Mouse (Mus musculus): ENCODE measurements around the gene Fars2. TPM values are rescaled to one million over a fixed set of nuclear protein-coding genes. Genes with fewer than 3 reads are reported as not detected.
A peak's percentile ranks its signal among the peaks of the same experiment; 100 is the strongest.

Gene Fars2
- total and polyA plus RNA-seq, 3 experiments: 32.0 to 57.6 (median 54.6) TPM

DNA sequence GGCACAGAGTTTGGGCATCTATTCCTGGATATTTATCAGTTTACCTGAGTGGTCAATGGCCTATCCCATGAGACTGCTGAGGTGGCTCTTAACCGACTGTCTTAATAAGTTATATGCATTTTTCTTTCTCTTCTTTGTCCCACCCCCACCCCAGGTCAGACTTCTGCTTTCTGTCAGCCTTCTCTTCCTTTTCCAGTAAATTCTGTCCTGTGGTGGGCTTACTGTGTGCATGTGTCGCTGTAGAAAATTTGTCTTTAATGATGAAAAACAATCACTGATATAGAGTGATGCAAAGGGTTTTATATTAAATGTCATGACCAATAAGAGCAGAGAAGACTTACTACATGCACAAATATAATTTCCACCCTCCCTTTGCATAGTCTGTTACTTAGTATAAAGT lies 85.3 kb downstream of the Fars2 start:
- peak; percentile 11 for DNase-seq (ENCODE audit: low spot score)
- Histone ChIP-seq H3K27me3 (ENCODE audit: insufficient read depth, low read length) (no peaks in the 10 kb centered on the region), H3K4me1 (ENCODE audit: insufficient read depth, low read depth, low read length) (peaks cover 44% of the 10 kb centered on the region), H3K9me3 (replicated peaks) (no peaks in the 10 kb centered on the region), H3K36me3 (replicated peaks) (peaks cover 18% of the 10 kb centered on the region), H3K4me3 (ENCODE audit: low read depth, low read length) (no peak overlapping the region)
- no peak for ATAC-seq (ENCODE audit: extremely low read depth, insufficient number of reproducible peaks, low FRiP score, poor library complexity, severe bottlenecking)
- no peak for TF ChIP-seq TAL1 (conservative IDR thresholded peaks at IDR 0.05; ENCODE audit: low read depth, low read length)
- no peak for TF ChIP-seq GATA2 (IDR thresholded peaks at IDR 0.05; ENCODE audit: borderline replicate concordance, low read depth, low read length)
- TF ChIP-seq CTCF (IDR thresholded peaks at IDR 0.05; ENCODE audit: low read depth, low read length): no peak
- no peak for TF ChIP-seq POLR2AphosphoS5 (IDR thresholded peaks at IDR 0.05; ENCODE audit: insufficient replicate concordance, low read depth, low read length)
- TF ChIP-seq GATA1 (IDR thresholded peaks at IDR 0.05; ENCODE audit: borderline replicate concordance, low read length): no peak

DNA sequence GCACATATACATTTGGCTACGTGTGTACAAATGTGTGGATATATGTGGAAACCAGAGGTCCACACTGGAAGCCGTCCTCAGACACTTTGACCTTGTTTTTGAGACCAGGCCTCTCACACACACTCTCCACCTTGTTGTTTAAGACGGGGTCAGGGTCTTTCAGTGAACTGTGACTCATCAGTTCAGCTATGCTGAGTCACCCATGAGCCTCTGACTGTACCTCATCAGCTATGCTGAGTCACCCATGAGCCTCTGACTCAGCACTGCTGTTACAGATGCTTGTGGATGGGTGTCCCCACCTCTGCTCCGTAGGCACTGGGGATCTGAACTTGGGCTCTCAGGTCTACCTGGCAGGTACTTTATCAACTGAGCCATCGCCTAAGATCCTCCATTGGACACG lies 85.8 kb downstream of the Fars2 start:
- peak; percentile 87 for ATAC-seq (ENCODE audit: extremely low read depth, insufficient number of reproducible peaks, low FRiP score, poor library complexity, severe bottlenecking)
- Histone ChIP-seq H3K4me3 (ENCODE audit: low read depth, low read length) (peak overlapping the region; percentile 44; the same call in 1 of the 2 replicates), H3K4me1 (ENCODE audit: insufficient read depth, low read depth, low read length) (peaks cover 43% of the 10 kb centered on the region), H3K9me3 (replicated peaks) (no peaks in the 10 kb centered on the region), H3K27me3 (ENCODE audit: insufficient read depth, low read length) (no peaks in the 10 kb centered on the region), H3K36me3 (replicated peaks) (peaks cover 21% of the 10 kb centered on the region)
- no peak for TF ChIP-seq CTCF (IDR thresholded peaks at IDR 0.05; ENCODE audit: low read depth, low read length)
- no peak for TF ChIP-seq TAL1 (conservative IDR thresholded peaks at IDR 0.05; ENCODE audit: low read depth, low read length)
- no peak for TF ChIP-seq GATA2 (IDR thresholded peaks at IDR 0.05; ENCODE audit: borderline replicate concordance, low read depth, low read length)
- no peak for TF ChIP-seq GATA1 (IDR thresholded peaks at IDR 0.05; ENCODE audit: borderline replicate concordance, low read length)
- TF ChIP-seq POLR2AphosphoS5 (IDR thresholded peaks at IDR 0.05; ENCODE audit: insufficient replicate concordance, low read depth, low read length): no peak
- DNase-seq (ENCODE audit: low spot score): peak; percentile 43

DNA sequence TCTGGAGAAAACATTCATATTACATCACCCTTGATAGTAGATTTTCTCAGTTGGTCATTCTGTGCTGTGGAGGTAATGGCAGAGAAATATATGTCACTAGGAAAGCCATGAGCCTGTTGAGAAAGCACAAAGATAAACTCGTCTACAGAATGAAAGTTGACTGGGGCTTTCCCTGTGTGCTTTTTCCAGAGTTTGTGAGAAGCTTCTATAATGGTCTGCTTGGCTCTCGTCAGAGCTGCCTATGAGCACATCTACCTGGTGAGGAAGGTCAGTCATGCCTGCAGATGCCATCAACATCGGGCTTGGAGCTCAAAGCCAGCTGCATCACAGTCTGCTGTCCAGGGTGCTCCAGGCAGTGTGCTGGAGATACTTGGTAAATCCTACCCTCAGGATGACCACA lies 87.1 kb downstream of the Fars2 start:
- Histone ChIP-seq H3K9me3 (replicated peaks) (no peaks in the 10 kb centered on the region), H3K4me3 (ENCODE audit: low read depth, low read length) (no peak overlapping the region), H3K4me1 (ENCODE audit: insufficient read depth, low read depth, low read length) (peaks cover 43% of the 10 kb centered on the region), H3K27me3 (ENCODE audit: insufficient read depth, low read length) (no peaks in the 10 kb centered on the region), H3K36me3 (replicated peaks) (peaks cover 29% of the 10 kb centered on the region)
- DNase-seq (ENCODE audit: low spot score) (no peak), ATAC-seq (ENCODE audit: extremely low read depth, insufficient number of reproducible peaks, low FRiP score, poor library complexity, severe bottlenecking) (no peak)
- TF ChIP-seq TAL1 (conservative IDR thresholded peaks at IDR 0.05; ENCODE audit: low read depth, low read length) (no peak), CTCF (IDR thresholded peaks at IDR 0.05; ENCODE audit: low read depth, low read length) (no peak), GATA1 (IDR thresholded peaks at IDR 0.05; ENCODE audit: borderline replicate concordance, low read length) (no peak), POLR2AphosphoS5 (IDR thresholded peaks at IDR 0.05; ENCODE audit: insufficient replicate concordance, low read depth, low read length) (no peak), GATA2 (IDR thresholded peaks at IDR 0.05; ENCODE audit: borderline replicate concordance, low read depth, low read length) (no peak)

DNA sequence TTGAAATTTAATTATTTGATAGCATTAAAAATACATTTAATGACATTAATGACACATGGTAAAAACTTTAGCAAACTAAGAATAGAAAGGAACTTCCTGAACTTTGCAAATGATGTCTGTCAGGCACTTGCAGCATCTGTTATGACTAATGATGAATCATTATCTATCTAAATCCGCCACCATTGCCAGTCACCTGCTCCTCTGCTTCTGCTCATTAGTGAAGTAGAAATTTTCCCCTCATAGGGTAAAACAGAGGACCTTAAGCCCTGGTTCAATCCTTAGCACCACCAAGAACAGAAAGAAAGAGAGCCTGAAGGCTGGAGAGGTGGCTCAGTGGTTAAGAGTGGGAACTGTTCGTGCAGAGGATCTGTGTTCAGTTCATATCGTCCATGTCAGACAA lies 93.8 kb downstream of the Fars2 start:
- Histone ChIP-seq H3K36me3 (replicated peaks) (peaks cover 26% of the 10 kb centered on the region), H3K4me1 (ENCODE audit: insufficient read depth, low read depth, low read length) (peaks cover 5% of the 10 kb centered on the region), H3K4me3 (ENCODE audit: low read depth, low read length) (no peak overlapping the region), H3K27me3 (ENCODE audit: insufficient read depth, low read length) (no peaks in the 10 kb centered on the region), H3K9me3 (replicated peaks) (no peaks in the 10 kb centered on the region)
- no peak for TF ChIP-seq TAL1 (conservative IDR thresholded peaks at IDR 0.05; ENCODE audit: low read depth, low read length)
- TF ChIP-seq POLR2AphosphoS5 (IDR thresholded peaks at IDR 0.05; ENCODE audit: insufficient replicate concordance, low read depth, low read length): no peak
- DNase-seq (ENCODE audit: low spot score) (no peak), ATAC-seq (ENCODE audit: extremely low read depth, insufficient number of reproducible peaks, low FRiP score, poor library complexity, severe bottlenecking) (no peak)

DNA sequence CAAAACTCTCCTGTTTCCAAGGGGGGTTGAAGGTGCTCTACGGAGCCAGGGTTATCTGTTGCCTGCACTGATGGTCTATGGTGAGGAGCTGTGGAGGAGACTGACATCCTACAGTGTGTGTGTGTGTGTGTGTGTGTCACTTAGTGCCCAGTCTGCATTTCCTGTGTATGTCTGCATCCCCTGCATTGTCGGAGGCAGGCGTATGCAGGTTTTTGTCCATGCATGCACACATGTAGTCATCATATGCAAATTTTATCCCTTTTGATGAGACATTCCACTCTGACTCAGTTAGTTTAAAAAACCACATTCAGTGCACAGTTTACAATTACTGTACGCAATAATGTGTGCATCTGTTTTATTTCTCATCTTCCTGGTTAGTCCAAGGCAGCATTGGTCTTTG lies 96.8 kb downstream of the Fars2 start:
- Histone ChIP-seq H3K4me1 (ENCODE audit: insufficient read depth, low read depth, low read length) (peaks cover 5% of the 10 kb centered on the region), H3K27me3 (ENCODE audit: insufficient read depth, low read length) (no peaks in the 10 kb centered on the region), H3K4me3 (ENCODE audit: low read depth, low read length) (no peak overlapping the region), H3K36me3 (replicated peaks) (peaks cover 26% of the 10 kb centered on the region), H3K9me3 (replicated peaks) (no peaks in the 10 kb centered on the region)
- TF ChIP-seq CTCF (IDR thresholded peaks at IDR 0.05; ENCODE audit: low read depth, low read length): no peak
- TF ChIP-seq TAL1 (conservative IDR thresholded peaks at IDR 0.05; ENCODE audit: low read depth, low read length): no peak
- no peak for TF ChIP-seq POLR2AphosphoS5 (IDR thresholded peaks at IDR 0.05; ENCODE audit: insufficient replicate concordance, low read depth, low read length)
- no peak for TF ChIP-seq GATA1 (IDR thresholded peaks at IDR 0.05; ENCODE audit: borderline replicate concordance, low read length)
- no peak for TF ChIP-seq GATA2 (IDR thresholded peaks at IDR 0.05; ENCODE audit: borderline replicate concordance, low read depth, low read length)
- DNase-seq (ENCODE audit: low spot score) (no peak), ATAC-seq (ENCODE audit: extremely low read depth, insufficient number of reproducible peaks, low FRiP score, poor library complexity, severe bottlenecking) (no peak)

DNA sequence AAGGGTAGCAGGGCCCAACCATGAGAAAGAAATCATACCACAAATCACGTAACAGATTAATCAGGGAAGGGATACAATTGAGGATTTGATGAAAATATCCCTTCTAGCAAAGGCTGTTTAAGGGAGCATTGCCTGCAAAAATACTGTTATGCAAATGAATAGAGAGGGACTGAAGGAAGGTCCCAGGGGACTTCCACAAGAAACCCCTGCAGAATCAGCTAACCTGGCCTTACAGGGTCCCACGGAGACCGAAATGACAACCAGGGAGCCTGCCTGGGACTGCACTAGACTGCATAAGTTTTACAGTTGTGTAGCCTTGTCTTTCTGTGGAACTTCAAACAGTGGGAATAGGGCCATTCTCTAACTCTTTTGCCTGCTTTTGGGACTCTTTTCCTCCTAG lies 98.8 kb downstream of the Fars2 start:
- H3K36me3 ChIP-seq (replicated peaks): peaks cover 28% of the 10 kb centered on the region
- no peak for ATAC-seq (ENCODE audit: extremely low read depth, insufficient number of reproducible peaks, low FRiP score, poor library complexity, severe bottlenecking)
- TF ChIP-seq CTCF (IDR thresholded peaks at IDR 0.05; ENCODE audit: low read depth, low read length): no peak
- TF ChIP-seq TAL1 (conservative IDR thresholded peaks at IDR 0.05; ENCODE audit: low read depth, low read length): no peak
- H3K4me3 ChIP-seq (ENCODE audit: low read depth, low read length): no peak overlapping the region
- DNase-seq (ENCODE audit: low spot score): no peak
- peaks cover 5% of the 10 kb centered on the region for H3K4me1 ChIP-seq (ENCODE audit: insufficient read depth, low read depth, low read length)
- no peaks in the 10 kb centered on the region for H3K27me3 ChIP-seq (ENCODE audit: insufficient read depth, low read length)
- no peaks in the 10 kb centered on the region for H3K9me3 ChIP-seq (replicated peaks)

DNA sequence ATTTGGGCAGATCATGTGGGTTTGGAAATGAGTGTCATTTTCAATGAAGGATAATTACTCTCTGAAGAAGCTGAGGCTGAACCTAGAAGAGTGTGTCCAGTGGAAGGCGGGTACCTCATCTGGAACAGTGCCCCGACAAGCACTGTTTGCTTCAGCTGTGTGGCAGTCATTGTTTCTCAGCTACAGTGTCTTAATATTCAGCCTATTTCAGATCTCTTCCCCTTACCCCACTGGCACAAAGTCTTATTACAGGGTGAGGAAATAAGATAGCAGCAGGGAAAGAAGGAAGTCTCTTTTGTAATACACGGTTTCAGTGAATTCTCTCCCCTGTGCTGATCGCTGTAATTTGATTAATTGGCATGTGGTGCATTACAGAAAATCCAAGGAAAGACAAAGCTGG lies 101.1 kb downstream of the Fars2 start:
- no peak for DNase-seq (ENCODE audit: low spot score)
- Histone ChIP-seq H3K4me3 (ENCODE audit: low read depth, low read length) (no peak overlapping the region), H3K27me3 (ENCODE audit: insufficient read depth, low read length) (no peaks in the 10 kb centered on the region), H3K9me3 (replicated peaks) (no peaks in the 10 kb centered on the region), H3K4me1 (ENCODE audit: insufficient read depth, low read depth, low read length) (peaks cover 5% of the 10 kb centered on the region), H3K36me3 (replicated peaks) (peaks cover 29% of the 10 kb centered on the region)
- ATAC-seq (ENCODE audit: extremely low read depth, insufficient number of reproducible peaks, low FRiP score, poor library complexity, severe bottlenecking): no peak
- no peak for TF ChIP-seq POLR2AphosphoS5 (IDR thresholded peaks at IDR 0.05; ENCODE audit: insufficient replicate concordance, low read depth, low read length)
- no peak for TF ChIP-seq TAL1 (conservative IDR thresholded peaks at IDR 0.05; ENCODE audit: low read depth, low read length)
- TF ChIP-seq GATA2 (IDR thresholded peaks at IDR 0.05; ENCODE audit: borderline replicate concordance, low read depth, low read length): no peak
- TF ChIP-seq GATA1 (IDR thresholded peaks at IDR 0.05; ENCODE audit: borderline replicate concordance, low read length): no peak
- no peak for TF ChIP-seq CTCF (IDR thresholded peaks at IDR 0.05; ENCODE audit: low read depth, low read length)
